Mouse (Mus musculus) hindbrain, embryonic 11.5 days (tissue): ENCODE data around the gene Rimkla. TPM values are rescaled to one million over a fixed set of nuclear protein-coding genes. Genes with fewer than 3 reads are reported as not detected.
"Not testable (repeated sequence)": the region's sequence is repeated elsewhere in the genome, so short reads cannot be mapped to it uniquely, and the experiment has no call there.

ENCODE experiments used
- ATAC-seq: fragments of 200-750 bp; cut with Nextera tagmentation; 2 replicates; pipeline ENCODE4 v1.8.0; 2017; ENCODE audit warnings: mild to moderate bottlenecking, moderate TSS enrichment, moderate library complexity; ENCODE audit not compliant: low FRiP score
- DNase-seq: peaks from one replicate; pipeline ENCODE4 v3.0.0-alpha.2; 2015; ENCODE audit warnings: low spot score
- H3K27ac ChIP-seq: fragments of 300-500 bp; sonication (generic); 2 replicates; pipeline ENCODE4 v1.5.1; 2014; ENCODE audit warnings: mild to moderate bottlenecking, low read depth, low read length
- H3K27me3 ChIP-seq: fragments of 300-500 bp; sonication (generic); 2 replicates; pipeline ENCODE4 v1.6.1; 2014; ENCODE audit warnings: mild to moderate bottlenecking, low read length, moderate library complexity, mixed read lengths; ENCODE audit not compliant: control insufficient read depth, insufficient read depth
- H3K36me3 ChIP-seq: fragments of 300-500 bp; sonication (generic); 2 replicates; pipeline ENCODE4 v1.6.1; 2014; ENCODE audit warnings: mild to moderate bottlenecking, low read length, moderate library complexity, mixed read lengths; ENCODE audit not compliant: control insufficient read depth, insufficient read depth
- H3K4me1 ChIP-seq: fragments of 300-500 bp; sonication (generic); replicated peaks from 2 replicates; pipeline ENCODE4 v1.6.1; 2014; ENCODE audit warnings: low read length, mixed read lengths; ENCODE audit not compliant: control insufficient read depth, insufficient read depth
- H3K4me2 ChIP-seq: fragments of 300-500 bp; sonication (generic); replicated peaks from 2 replicates; pipeline ENCODE4 v1.6.1; 2014; ENCODE audit warnings: mild to moderate bottlenecking, low read depth, low read length
- H3K4me3 ChIP-seq: fragments of 300-500 bp; sonication (generic); 2 replicates; pipeline ENCODE4 v1.5.1; 2014; ENCODE audit warnings: low read depth, low read length
- H3K9ac ChIP-seq: fragments of 300-500 bp; sonication (generic); 2 replicates; pipeline ENCODE4 v1.6.1; 2014; ENCODE audit warnings: low read depth, low read length
- H3K9me3 ChIP-seq: fragments of 300-500 bp; sonication (generic); 2 replicates; pipeline ENCODE4 v1.6.1; 2016; ENCODE audit warnings: low read length; ENCODE audit not compliant: control insufficient read depth
- WGBS: fragments of 180-500 bp; shearing (Covaris S2); extraction: QIAGEN DNeasy Blood & Tissue Kit; methylation state at CpG from one replicate; pipeline ENCODE4 v1.1.7; 2014; 5-methylcytosine and 5-hydroxymethylcytosine counted together
- polyA plus RNA-seq: library from polyadenylated mRNA; unstranded; fragments of >200 nt; fragmentation: Nextera tagmentation; extraction: Ambion mirVana; gene quantifications from 2 replicates; pipeline ENCODE4 v1.2.1, GENCODE M21; 2014

Rimkla gene
- 5.7 and 8.1 TPM in 2 replicates for polyA plus RNA-seq

GRCm38 (mm10) chr4:119492291-119492932, at the start of gene Rimkla:
Gene Rimkla, minus strand, starts transcription at chr4:119492628.
- under 1% methylated on average over 70 of the region's 77 CpGs for WGBS
- H3K27ac ChIP-seq: peak within 1 kb of the TSS; percentile 65

DNA sequence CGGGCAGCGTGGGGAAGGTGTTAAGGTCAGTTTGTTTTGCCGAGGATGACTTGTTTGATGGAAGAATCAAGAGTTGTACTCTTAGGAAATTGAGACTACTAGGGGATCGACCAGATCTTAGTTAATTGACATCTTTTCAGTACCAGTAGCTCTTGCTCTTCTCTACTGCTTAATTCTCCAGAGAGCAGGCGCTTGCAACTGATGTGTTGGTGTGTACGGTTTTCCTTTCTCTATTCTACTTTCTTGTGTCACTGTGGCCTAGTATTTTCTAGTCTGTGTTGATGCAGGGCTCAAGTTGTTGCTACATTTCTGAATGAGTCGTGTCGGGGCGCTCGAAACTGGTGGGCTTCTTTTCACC, 48.1 kb upstream of the Rimkla start:
- Histone ChIP-seq H3K4me2 (peak overlapping the region; percentile 78), H3K4me1 (no peaks in the 10 kb centered on the region), H3K27me3 (no peaks in the 10 kb centered on the region), H3K9me3 (no peaks in the 10 kb centered on the region), H3K36me3 (no peaks in the 10 kb centered on the region), H3K27ac (peak overlapping the region; percentile 98; the same call in 1 of the 2 replicates), H3K4me3 (peak overlapping the region; percentile 94), H3K9ac (peak overlapping the region; percentile 95)
- ATAC-seq (no peak), DNase-seq (no peak)
- 7% methylated on average over 10 of the region's 10 CpGs for WGBS

More at GRCm38 (mm10) chr4:119492291-119492932, at the start of gene Rimkla:
- DNase-seq: peak; percentile 82
- no peaks in the 10 kb centered on the region for H3K36me3 ChIP-seq
- H3K4me2 ChIP-seq: peak within 1 kb of the TSS; percentile 91
- peaks cover 6% of the 10 kb centered on the region; the same call in 1 of the 2 replicates for H3K27me3 ChIP-seq
- H3K9ac ChIP-seq: peak within 1 kb of the TSS; percentile 57
- no peaks in the 10 kb centered on the region for H3K4me1 ChIP-seq
- H3K9me3 ChIP-seq: no peaks in the 10 kb centered on the region
- peak; percentile 93 for ATAC-seq
- peak within 1 kb of the TSS; percentile 54 for H3K4me3 ChIP-seq

GRCm38 (mm10) chr4:119539836-119540532, 47.6 kb upstream of the Rimkla start:
- H3K9ac ChIP-seq: peak overlapping the region; percentile 95
- no peaks in the 10 kb centered on the region for H3K4me1 ChIP-seq
- DNase-seq: peak; percentile 65
- ATAC-seq: peak; percentile 86
- peak overlapping the region; percentile 78 for H3K4me2 ChIP-seq
- no peaks in the 10 kb centered on the region for H3K9me3 ChIP-seq
- H3K27ac ChIP-seq: peak overlapping the region; percentile 98
- H3K36me3 ChIP-seq: no peaks in the 10 kb centered on the region
- no peaks in the 10 kb centered on the region for H3K27me3 ChIP-seq
- peak overlapping the region; percentile 94 for H3K4me3 ChIP-seq
- 0% methylated on average over 15 of the region's 76 CpGs for WGBS

- WGBS: 1% methylated on average over 38 of the region's 85 CpGs
- peak within 1 kb of the TSS; percentile 78 for H3K4me2 ChIP-seq
- DNase-seq: peak; percentile 94
Measured at GRCm38 (mm10) chr4:119539031-119539824, 46.8 kb upstream of the Rimkla start, which contains the start of gene Frg2f1. Gene Frg2f1, minus strand, starts transcription at chr4:119539529.

DNA sequence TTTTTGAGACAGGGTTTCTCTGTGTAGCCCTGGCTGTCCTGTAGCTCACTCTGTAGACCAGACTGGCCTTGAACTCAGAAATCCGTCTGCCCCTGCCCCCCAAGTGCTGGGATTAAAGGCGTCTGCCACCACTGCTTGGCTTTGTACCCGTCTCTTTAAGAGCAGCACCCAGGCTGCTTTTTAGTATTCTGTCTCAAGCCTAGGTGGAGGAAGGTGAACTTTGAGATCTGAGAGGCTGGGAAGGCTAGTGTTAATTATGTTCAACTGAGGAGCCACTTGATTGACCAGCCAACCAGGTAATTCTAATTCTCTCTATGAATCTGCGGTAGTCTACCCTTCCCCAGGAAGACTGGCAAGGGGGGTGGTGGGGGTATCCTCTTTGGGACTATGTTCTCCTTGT, 45.0 kb upstream of the Rimkla start:
- no peak for DNase-seq
- H3K9me3 ChIP-seq: no peaks in the 10 kb centered on the region
- no peak overlapping the region for H3K27ac ChIP-seq
- H3K4me3 ChIP-seq: no peak overlapping the region
- no peaks in the 10 kb centered on the region for H3K4me1 ChIP-seq
- WGBS: 81% methylated on average over 4 of the region's 4 CpGs
- no peaks in the 10 kb centered on the region for H3K27me3 ChIP-seq
- H3K36me3 ChIP-seq: no peaks in the 10 kb centered on the region
- no peak for ATAC-seq
- H3K4me2 ChIP-seq: no peak overlapping the region
- no peak overlapping the region for H3K9ac ChIP-seq

More at GRCm38 (mm10) chr4:119539031-119539824, 46.8 kb upstream of the Rimkla start, which contains the start of gene Frg2f1:
- Histone ChIP-seq H3K4me1 (no peaks in the 10 kb centered on the region), H3K4me3 (peak within 1 kb of the TSS; percentile 94), H3K9me3 (no peaks in the 10 kb centered on the region), H3K27me3 (no peaks in the 10 kb centered on the region), H3K36me3 (no peaks in the 10 kb centered on the region), H3K27ac (peak within 1 kb of the TSS; percentile 98), H3K9ac (peak within 1 kb of the TSS; percentile 95)
- peak; percentile 94 for ATAC-seq

- not testable (repeated sequence) for DNase-seq, H3K4me1 ChIP-seq, H3K4me3 ChIP-seq, H3K36me3 ChIP-seq, H3K9ac ChIP-seq, ATAC-seq, H3K9me3 ChIP-seq, H3K4me2 ChIP-seq, H3K27ac ChIP-seq, H3K27me3 ChIP-seq
- WGBS: 88% methylated on average over 4 of the region's 4 CpGs
Measured at GRCm38 (mm10) chr4:119536615-119537014, 44.2 kb upstream of the Rimkla start, which contains the start of gene Foxj3. Gene Foxj3, plus strand, starts transcription at chr4:119537004.

DNA sequence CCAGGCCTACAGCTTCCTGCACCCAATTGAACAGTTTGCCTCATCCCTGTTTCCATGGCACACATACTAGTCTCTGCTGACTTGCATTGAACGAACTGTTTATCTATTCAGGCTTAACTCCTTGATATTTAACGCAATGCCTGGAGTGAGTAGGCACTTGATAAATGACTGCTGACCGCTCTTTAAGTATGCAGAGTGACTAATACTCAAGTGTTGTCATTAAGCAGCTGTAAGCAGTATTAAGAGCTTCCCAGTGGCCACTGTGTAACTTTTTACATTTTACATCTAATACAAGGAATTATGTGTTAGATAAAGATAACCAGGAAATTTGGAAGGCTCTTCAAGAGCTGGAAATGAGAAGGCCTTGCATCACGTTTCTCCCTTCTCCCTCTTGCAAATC, 42.7 kb upstream of the Rimkla start:
- H3K9me3 ChIP-seq: no peaks in the 10 kb centered on the region
- H3K4me2 ChIP-seq: no peak overlapping the region
- H3K36me3 ChIP-seq: no peaks in the 10 kb centered on the region
- DNase-seq: no peak
- 66% methylated on average over 4 of the region's 4 CpGs for WGBS
- no peaks in the 10 kb centered on the region for H3K4me1 ChIP-seq
- no peak overlapping the region for H3K27ac ChIP-seq
- H3K27me3 ChIP-seq: no peaks in the 10 kb centered on the region
- ATAC-seq: no peak
- no peak overlapping the region for H3K4me3 ChIP-seq
- no peak overlapping the region for H3K9ac ChIP-seq

DNA sequence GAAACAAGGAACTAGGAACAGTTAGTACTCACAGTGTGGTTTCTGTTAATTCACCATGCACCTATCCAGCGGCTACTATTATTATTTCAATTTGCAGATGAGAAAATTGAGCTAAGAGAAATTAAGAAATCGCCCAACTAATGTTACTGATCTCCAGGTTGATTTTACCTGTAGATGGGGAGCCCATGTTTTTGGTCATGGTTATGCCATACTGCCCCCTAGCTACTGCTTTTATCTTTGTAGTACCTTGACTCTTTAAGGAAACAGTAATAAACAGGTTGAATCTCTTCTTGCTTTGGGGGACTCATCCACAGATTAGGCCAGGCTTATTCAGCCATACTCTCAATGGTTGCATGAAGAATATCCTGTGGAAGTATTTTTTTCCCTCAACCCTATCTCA, 39.4 kb upstream of the Rimkla start:
- H3K4me1 ChIP-seq: no peaks in the 10 kb centered on the region
- no peaks in the 10 kb centered on the region for H3K27me3 ChIP-seq
- no peaks in the 10 kb centered on the region for H3K9me3 ChIP-seq
- no peak overlapping the region for H3K4me2 ChIP-seq
- H3K4me3 ChIP-seq: no peak overlapping the region
- no peak overlapping the region for H3K27ac ChIP-seq
- no peak for DNase-seq
- 81% methylated on average over 2 of the region's 2 CpGs for WGBS
- H3K36me3 ChIP-seq: no peaks in the 10 kb centered on the region
- ATAC-seq: no peak
- no peak overlapping the region for H3K9ac ChIP-seq
